Mouse (Mus musculus): ENCODE measurements around the gene Lipe.

DNA sequence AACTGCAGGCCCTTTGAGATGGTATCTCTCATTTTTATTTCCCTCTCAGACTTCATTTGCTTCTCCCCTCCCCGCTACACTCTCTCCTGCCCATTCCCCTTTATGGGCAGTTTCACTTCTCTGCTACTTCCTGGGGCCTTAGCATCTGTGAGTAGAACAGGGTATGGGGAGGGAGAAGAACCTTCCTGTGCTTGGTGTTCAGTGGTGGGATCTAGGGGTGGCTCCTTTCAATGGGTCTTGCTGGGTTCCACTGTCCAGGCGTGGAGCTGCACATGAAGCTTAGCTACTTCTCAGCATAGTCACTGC is 37.0 kb upstream of the Lipe start:
- TF ChIP-seq CTCF (IDR thresholded peaks at IDR 0.05; ENCODE audit: control insufficient read depth, insufficient read depth, insufficient read length): no peak
- no peak for TF ChIP-seq USF1 (IDR thresholded peaks at IDR 0.05; ENCODE audit: low read depth)
- TF ChIP-seq MAX (IDR thresholded peaks at IDR 0.05): no peak
- no peak for TF ChIP-seq MYOD1 (IDR thresholded peaks at IDR 0.05; ENCODE audit: control insufficient read depth, insufficient read length, low read depth)
- TF ChIP-seq MYOG (IDR thresholded peaks at IDR 0.05; ENCODE audit: control insufficient read depth, extremely low read depth, insufficient read length): no peak
- TF ChIP-seq CEBPB (IDR thresholded peaks at IDR 0.05; ENCODE audit: low read depth): no peak
- TF ChIP-seq FOSL1 (IDR thresholded peaks at IDR 0.05; ENCODE audit: insufficient read depth, low read length, poor library complexity, severe bottlenecking): no peak

Measured in C2C12 (cell line).